Mouse (Mus musculus): Measurements from ENCODE around the gene Aif1. TPM values are rescaled to one million over a fixed set of nuclear protein-coding genes. Genes with fewer than 3 reads are reported as not detected.

The Aif1 gene
- polyA plus RNA-seq, 1 experiment from 2014 or later = 25.4 TPM

DNA sequence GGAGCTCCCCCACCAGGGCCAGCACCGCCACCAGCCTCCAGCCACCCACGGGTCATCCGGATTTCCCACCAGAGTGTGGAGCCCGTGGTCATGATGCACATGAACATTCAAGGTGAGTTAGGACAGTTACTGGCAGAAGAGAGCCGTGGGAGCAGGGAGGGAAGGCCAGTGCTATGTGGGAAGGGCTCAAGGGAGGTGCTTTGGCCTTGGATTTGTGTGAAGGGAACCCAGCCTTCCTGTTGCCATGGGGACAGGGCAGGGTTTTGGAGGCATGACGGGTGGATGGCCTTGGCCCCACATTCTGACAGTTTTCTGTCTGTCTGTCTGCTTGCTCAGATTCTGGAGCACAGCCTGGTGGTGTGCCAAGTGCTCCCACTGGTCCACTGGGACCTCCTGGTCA, 33.9 kb downstream of the Aif1 start:
- H3K9ac ChIP-seq (ENCODE audit: low read depth, low read length) = no peak overlapping the region
- H3K4me1 ChIP-seq (replicated peaks; ENCODE audit: control insufficient read depth, insufficient read depth, low read length) = 0 out of 2 replicates have a peak, but pooled peaks cover 4% of the 10 kb centered on the region
- TF ChIP-seq CTCF (IDR thresholded peaks at IDR 0.05; ENCODE audit: low read depth) = no peak
- no peaks in the 10 kb centered on the region for H3K9me3 ChIP-seq (ENCODE audit: control insufficient read depth)
- H3K4me3 ChIP-seq (ENCODE audit: low read depth, low read length) = no peak overlapping the region
- H3K27me3 ChIP-seq (replicated peaks; ENCODE audit: control insufficient read depth, insufficient read depth, low read length) = no peaks in the 10 kb centered on the region
- H3K27ac ChIP-seq (ENCODE audit: low read depth, low read length) = no peak overlapping the region
- ATAC-seq = no peak
- H3K36me3 ChIP-seq (ENCODE audit: control insufficient read depth, insufficient read depth) = peaks cover 86% of the 10 kb centered on the region
- 88% methylated on average over 6 of the region's 6 CpGs for WGBS
- H3K4me2 ChIP-seq (replicated peaks; ENCODE audit: low read depth) = no peak overlapping the region

GRCm38 (mm10) chr17:35140490-35140996, 35.3 kb downstream of the Aif1 start:
- Histone ChIP-seq H3K4me1 (replicated peaks; ENCODE audit: control insufficient read depth, insufficient read depth, low read length) (0 out of 2 replicates have a peak, but pooled peaks cover 5% of the 10 kb centered on the region), H3K4me3 (ENCODE audit: low read depth, low read length) (no peak overlapping the region), H3K9me3 (ENCODE audit: control insufficient read depth) (no peaks in the 10 kb centered on the region), H3K36me3 (ENCODE audit: control insufficient read depth, insufficient read depth) (peaks cover 72% of the 10 kb centered on the region), H3K4me2 (replicated peaks; ENCODE audit: low read depth) (no peak overlapping the region), H3K27ac (ENCODE audit: low read depth, low read length) (no peak overlapping the region; the same call in 1 of the 2 replicates), H3K9ac (ENCODE audit: low read depth, low read length) (no peak overlapping the region), H3K27me3 (replicated peaks; ENCODE audit: control insufficient read depth, insufficient read depth, low read length) (no peaks in the 10 kb centered on the region)
- TF ChIP-seq CTCF (IDR thresholded peaks at IDR 0.05; ENCODE audit: low read depth) = no peak
- WGBS = 69% methylated on average over 16 of the region's 16 CpGs
- ATAC-seq = no peak

GRCm38 (mm10) chr17:35139269-35139668, 36.6 kb downstream of the Aif1 start:
- no peak overlapping the region for H3K27ac ChIP-seq (ENCODE audit: low read depth, low read length)
- WGBS = 92% methylated on average over 3 of the region's 3 CpGs
- H3K9ac ChIP-seq (ENCODE audit: low read depth, low read length) = no peak overlapping the region
- no peaks in the 10 kb centered on the region for H3K9me3 ChIP-seq (ENCODE audit: control insufficient read depth)
- no peak for TF ChIP-seq CTCF (IDR thresholded peaks at IDR 0.05; ENCODE audit: low read depth)
- H3K4me2 ChIP-seq (replicated peaks; ENCODE audit: low read depth) = no peak overlapping the region
- H3K36me3 ChIP-seq (ENCODE audit: control insufficient read depth, insufficient read depth) = peaks cover 59% of the 10 kb centered on the region
- H3K4me3 ChIP-seq (ENCODE audit: low read depth, low read length) = no peak overlapping the region
- no peaks in the 10 kb centered on the region for H3K27me3 ChIP-seq (replicated peaks; ENCODE audit: control insufficient read depth, insufficient read depth, low read length)
- 0 out of 2 replicates have a peak, but pooled peaks cover 5% of the 10 kb centered on the region for H3K4me1 ChIP-seq (replicated peaks; ENCODE audit: control insufficient read depth, insufficient read depth, low read length)
- no peak for ATAC-seq

- TF ChIP-seq CTCF (IDR thresholded peaks at IDR 0.05; ENCODE audit: low read depth) = no peak
- peak overlapping the region; percentile 68 for H3K4me2 ChIP-seq (replicated peaks; ENCODE audit: low read depth)
- peak; percentile 59 for ATAC-seq
- peak overlapping the region; percentile 75 for H3K9ac ChIP-seq (ENCODE audit: low read depth, low read length)
- H3K27ac ChIP-seq (ENCODE audit: low read depth, low read length) = peak overlapping the region; percentile 84
- H3K36me3 ChIP-seq (ENCODE audit: control insufficient read depth, insufficient read depth) = peaks cover 25% of the 10 kb centered on the region
- WGBS = under 1% methylated on average over 43 of the region's 43 CpGs
- 0 out of 2 replicates have a peak, but pooled peaks cover 5% of the 10 kb centered on the region for H3K4me1 ChIP-seq (replicated peaks; ENCODE audit: control insufficient read depth, insufficient read depth, low read length)
- H3K4me3 ChIP-seq (ENCODE audit: low read depth, low read length) = peak overlapping the region; percentile 73
- no peaks in the 10 kb centered on the region for H3K9me3 ChIP-seq (ENCODE audit: control insufficient read depth)
- no peaks in the 10 kb centered on the region for H3K27me3 ChIP-seq (replicated peaks; ENCODE audit: control insufficient read depth, insufficient read depth, low read length)
These were observed 40.1 kb downstream of the Aif1 start for GRCm38 (mm10) chr17:35135591-35136320.

DNA sequence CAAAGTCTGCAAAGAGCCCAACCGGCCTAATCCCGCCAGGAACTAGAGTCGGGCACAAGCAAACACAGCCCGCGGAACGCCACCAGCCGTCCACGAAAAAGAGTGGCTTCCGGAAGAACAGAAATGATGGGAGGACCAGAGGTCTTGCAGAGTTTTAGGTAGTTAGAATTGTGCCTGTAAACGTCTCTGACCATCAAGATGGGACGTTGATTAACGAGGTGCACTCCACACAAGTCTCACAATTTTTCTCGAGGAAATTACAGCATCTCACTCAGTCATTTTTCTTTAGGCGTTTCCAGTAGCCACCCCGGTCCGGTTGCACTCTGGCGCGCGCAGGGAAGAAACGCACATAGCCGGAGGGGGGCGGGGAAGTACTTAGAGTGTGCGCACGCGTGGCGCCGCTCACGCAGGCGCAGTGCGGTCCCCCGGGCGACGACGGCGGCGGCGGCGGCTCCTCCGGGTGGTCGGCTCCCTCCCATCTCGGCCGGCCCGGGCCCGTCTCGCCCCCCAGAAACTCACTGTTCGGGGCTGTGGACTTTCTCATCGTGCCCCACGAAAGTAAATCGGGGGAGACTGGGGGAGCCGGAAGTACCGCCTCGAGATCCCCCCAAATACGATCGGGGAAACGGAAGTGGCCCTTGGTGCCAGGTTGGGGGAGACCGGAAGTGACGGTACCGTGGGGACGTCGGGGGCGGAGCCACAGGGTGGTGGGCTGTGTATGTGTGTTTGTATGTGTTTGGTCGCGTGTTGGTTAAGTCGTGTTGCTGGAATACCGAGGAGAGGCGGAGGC, 40.9 kb downstream of the Aif1 start, which contains the start of gene Bag6:
Gene Bag6 (plus strand): TSS at position 378 of the 790 bp plus-strand sequence.
- Histone ChIP-seq H3K4me2 (replicated peaks; ENCODE audit: low read depth) (peak within 1 kb of the TSS; percentile 68), H3K4me1 (replicated peaks; ENCODE audit: control insufficient read depth, insufficient read depth, low read length) (0 out of 2 replicates have a peak, but pooled peaks cover 5% of the 10 kb centered on the region), H3K9me3 (ENCODE audit: control insufficient read depth) (no peaks in the 10 kb centered on the region), H3K9ac (ENCODE audit: low read depth, low read length) (peak within 1 kb of the TSS; percentile 75), H3K36me3 (ENCODE audit: control insufficient read depth, insufficient read depth) (peaks cover 21% of the 10 kb centered on the region), H3K4me3 (ENCODE audit: low read depth, low read length) (peak within 1 kb of the TSS; percentile 73), H3K27ac (ENCODE audit: low read depth, low read length) (peak within 1 kb of the TSS; percentile 84), H3K27me3 (replicated peaks; ENCODE audit: control insufficient read depth, insufficient read depth, low read length) (no peaks in the 10 kb centered on the region)
- TF ChIP-seq CTCF (IDR thresholded peaks at IDR 0.05; ENCODE audit: low read depth) = 0 out of 2 replicates have a peak, but pooled peaks have one; percentile 20
- ATAC-seq = peak; percentile 91
- under 1% methylated on average over 66 of the region's 66 CpGs for WGBS

DNA sequence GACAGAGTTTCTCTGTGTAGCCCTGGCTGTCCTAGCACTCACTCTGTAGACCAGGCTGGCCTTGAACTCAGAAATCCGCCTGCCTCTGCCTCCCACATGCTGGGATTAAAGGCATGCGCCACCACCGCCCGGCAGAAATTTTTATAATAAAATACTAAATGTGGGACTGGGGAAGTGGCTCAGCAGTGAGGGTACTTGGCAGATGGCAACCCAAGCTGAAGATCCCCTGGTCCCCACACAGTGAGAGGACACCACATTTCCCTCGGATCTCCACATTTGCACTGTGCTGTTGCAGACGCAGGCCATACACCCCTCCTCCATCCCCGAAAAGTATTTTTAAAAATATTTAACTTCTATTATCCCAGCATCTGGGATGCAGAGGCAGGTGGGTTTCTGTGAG, 42.4 kb downstream of the Aif1 start:
- H3K4me3 ChIP-seq (ENCODE audit: low read depth, low read length) = no peak overlapping the region
- ATAC-seq = no peak
- H3K9me3 ChIP-seq (ENCODE audit: control insufficient read depth) = no peaks in the 10 kb centered on the region
- no peak for TF ChIP-seq CTCF (IDR thresholded peaks at IDR 0.05; ENCODE audit: low read depth)
- H3K9ac ChIP-seq (ENCODE audit: low read depth, low read length) = no peak overlapping the region
- H3K27me3 ChIP-seq (replicated peaks; ENCODE audit: control insufficient read depth, insufficient read depth, low read length) = no peaks in the 10 kb centered on the region
- H3K27ac ChIP-seq (ENCODE audit: low read depth, low read length) = no peak overlapping the region
- WGBS = 96% methylated on average over 7 of the region's 7 CpGs
- H3K36me3 ChIP-seq (ENCODE audit: control insufficient read depth, insufficient read depth) = peaks cover 12% of the 10 kb centered on the region
- 0 out of 2 replicates have a peak, but pooled peaks cover 5% of the 10 kb centered on the region for H3K4me1 ChIP-seq (replicated peaks; ENCODE audit: control insufficient read depth, insufficient read depth, low read length)
- H3K4me2 ChIP-seq (replicated peaks; ENCODE audit: low read depth) = no peak overlapping the region

All from intestine, postnatal 0 days (tissue).